Mouse (Mus musculus) G1E (cell line): ENCODE measurements around the gene Sepsecs.

Source experiments
- CTCF ChIP-seq: IDR thresholded peaks from 2 replicates; pipeline ENCODE4 v1.5.1; 2012; ENCODE audit warnings: low read depth, low read length, inconsistent platforms, mixed read lengths
- GATA2 ChIP-seq: IDR thresholded peaks from 2 replicates; pipeline ENCODE4 v1.6.1; 2012; ENCODE audit warnings: low read depth, low read length, inconsistent platforms, borderline replicate concordance

- TF ChIP-seq GATA2 (no peak), CTCF (no peak)
Measured at GRCm38 (mm10) chr5:52612776-52613175, 56.7 kb downstream of the Sepsecs start.
